Mouse (Mus musculus) liver, embryonic 13.5 days (tissue): ENCODE measurements around the gene Ccer2. TPM values are rescaled to one million over a fixed set of nuclear protein-coding genes. Genes with fewer than 3 reads are reported as not detected.

Experiments
- ATAC-seq: fragments of 200-750 bp; cut with Nextera tagmentation; 2 replicates; pipeline ENCODE4 v1.8.0; 2017; ENCODE audit warnings: low read depth, mild to moderate bottlenecking, moderate number of reproducible peaks, moderate library complexity
- DNase-seq: peaks from one replicate; pipeline ENCODE4 v3.0.0; 2022
- H3K27ac ChIP-seq: fragments of 300-500 bp; sonication (generic); 2 replicates; pipeline ENCODE4 v1.5.1; 2015; ENCODE audit warnings: moderate library complexity, mild to moderate bottlenecking, inconsistent platforms
- H3K27me3 ChIP-seq: fragments of 300-500 bp; sonication (generic); 2 replicates; pipeline ENCODE4 v1.6.1; 2015; ENCODE audit warnings: mild to moderate bottlenecking, inconsistent platforms
- H3K36me3 ChIP-seq: fragments of 300-500 bp; sonication (generic); 2 replicates; pipeline ENCODE4 v1.6.1; 2015; ENCODE audit warnings: mild to moderate bottlenecking, inconsistent platforms
- H3K4me1 ChIP-seq: fragments of 300-500 bp; sonication (generic); replicated peaks from 2 replicates; pipeline ENCODE4 v1.6.1; 2015; ENCODE audit warnings: inconsistent platforms
- H3K4me2 ChIP-seq: fragments of 300-500 bp; sonication (generic); 2 replicates; pipeline ENCODE4 v1.6.1; 2015; ENCODE audit warnings: inconsistent platforms, mild to moderate bottlenecking, moderate library complexity
- H3K4me3 ChIP-seq: fragments of 300-500 bp; sonication (generic); replicated peaks from 2 replicates; pipeline ENCODE4 v1.5.1; 2015; ENCODE audit warnings: mild to moderate bottlenecking, inconsistent platforms
- H3K9ac ChIP-seq: fragments of 300-500 bp; sonication (generic); 2 replicates; pipeline ENCODE4 v1.6.1; 2015; ENCODE audit warnings: mild to moderate bottlenecking, inconsistent platforms
- H3K9me3 ChIP-seq: fragments of 300-500 bp; sonication (generic); replicated peaks from 2 replicates; pipeline ENCODE4 v1.6.1; 2016; ENCODE audit warnings: inconsistent platforms
- WGBS: fragments of 180-500 bp; shearing (Covaris S2); methylation state at CpG from one replicate; pipeline ENCODE4 v1.1.7; 2015; ENCODE audit not compliant: insufficient replicate concordance; 5-methylcytosine and 5-hydroxymethylcytosine counted together
- polyA plus RNA-seq: library from polyadenylated mRNA; unstranded; fragments of >200 nt; fragmentation: Nextera tagmentation; extraction: Ambion mirVana; gene quantifications from 2 replicates; pipeline ENCODE4 v1.2.1, GENCODE M21; 2015

Ccer2 gene
- polyA plus RNA-seq, 1 experiment from 2014 or later: not detected

DNA sequence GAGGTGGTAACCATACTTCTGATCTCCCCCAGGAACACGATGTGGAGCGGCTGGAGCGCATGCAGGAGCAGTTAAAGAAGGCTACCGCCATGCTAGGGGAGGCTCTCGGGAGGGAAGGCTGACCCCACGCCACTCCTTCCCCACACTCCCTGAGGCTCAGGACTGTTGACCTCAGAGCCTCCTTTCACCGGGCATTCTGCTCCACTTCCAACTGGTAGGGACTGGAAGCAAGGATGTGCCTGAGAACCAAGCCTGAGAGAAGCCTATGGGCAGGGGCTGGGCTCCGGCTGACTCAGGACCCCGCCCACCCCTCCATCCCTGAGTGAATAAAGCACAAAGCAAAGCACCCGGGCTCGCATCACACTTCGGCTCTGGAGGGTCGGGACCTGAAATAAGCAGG lies 2.6 kb downstream of the Ccer2 start:
- Histone ChIP-seq H3K4me1 (peaks cover 6% of the 10 kb centered on the region), H3K4me2 (no peak overlapping the region), H3K36me3 (peaks cover 54% of the 10 kb centered on the region), H3K4me3 (no peak overlapping the region), H3K9ac (no peak overlapping the region), H3K27ac (no peak overlapping the region), H3K27me3 (peaks cover 25% of the 10 kb centered on the region), H3K9me3 (no peaks in the 10 kb centered on the region)
- no peak for DNase-seq
- 81% methylated on average over 13 of the region's 13 CpGs for WGBS
- ATAC-seq: no peak

DNA sequence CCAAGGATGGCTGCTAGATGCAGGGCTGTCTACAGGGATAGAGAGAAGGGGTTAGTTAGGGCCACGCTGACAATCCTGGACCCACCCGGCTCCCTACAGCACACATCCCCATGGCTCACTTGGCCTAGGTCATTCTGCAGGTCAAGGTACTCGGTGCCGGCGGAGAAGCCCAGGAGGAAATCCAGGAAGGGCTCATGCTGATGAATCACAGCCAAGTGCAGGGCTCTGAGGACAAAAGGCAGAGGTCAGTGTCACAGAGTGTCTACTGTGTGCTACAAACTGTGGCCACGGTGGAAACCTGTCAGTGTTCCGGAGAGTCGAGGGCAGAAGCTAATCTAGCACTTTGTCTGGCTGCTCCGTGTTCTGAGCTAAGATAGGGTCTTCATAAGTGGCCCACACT lies 5.9 kb downstream of the Ccer2 start:
- Histone ChIP-seq H3K4me3 (no peak overlapping the region), H3K36me3 (peaks cover 49% of the 10 kb centered on the region), H3K9me3 (no peaks in the 10 kb centered on the region), H3K4me2 (no peak overlapping the region), H3K27ac (no peak overlapping the region), H3K9ac (no peak overlapping the region), H3K4me1 (peaks cover 15% of the 10 kb centered on the region), H3K27me3 (peaks cover 8% of the 10 kb centered on the region)
- DNase-seq: no peak
- WGBS: 85% methylated on average over 9 of the region's 9 CpGs
- ATAC-seq: no peak

DNA sequence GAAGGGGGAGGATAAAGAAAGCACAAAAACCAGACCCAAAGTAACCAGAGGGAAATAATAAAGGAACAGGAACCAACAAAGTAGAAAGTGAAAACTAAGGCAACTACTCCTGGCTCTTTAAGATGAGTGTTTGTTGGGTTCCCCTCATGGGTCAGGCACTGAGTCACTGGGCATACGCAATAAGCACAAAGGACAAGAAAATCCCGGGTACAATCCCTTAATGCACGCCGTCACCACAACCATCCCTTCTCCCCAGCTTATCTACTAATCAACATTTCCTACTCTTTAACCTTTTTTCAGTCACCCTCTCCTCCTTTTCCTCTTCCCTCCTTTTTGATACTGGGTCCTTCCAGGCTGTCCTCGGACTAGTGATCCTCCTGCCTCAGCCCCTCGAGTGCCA lies 9.2 kb downstream of the Ccer2 start:
- Histone ChIP-seq H3K4me1 (peaks cover 48% of the 10 kb centered on the region), H3K36me3 (peaks cover 31% of the 10 kb centered on the region), H3K27ac (no peak overlapping the region), H3K4me3 (peak overlapping the region; percentile 78), H3K4me2 (peak overlapping the region; percentile 74), H3K9me3 (no peaks in the 10 kb centered on the region), H3K9ac (peak overlapping the region; percentile 80), H3K27me3 (no peaks in the 10 kb centered on the region)
- 49% methylated on average over 6 of the region's 6 CpGs for WGBS
- ATAC-seq: no peak
- no peak for DNase-seq

DNA sequence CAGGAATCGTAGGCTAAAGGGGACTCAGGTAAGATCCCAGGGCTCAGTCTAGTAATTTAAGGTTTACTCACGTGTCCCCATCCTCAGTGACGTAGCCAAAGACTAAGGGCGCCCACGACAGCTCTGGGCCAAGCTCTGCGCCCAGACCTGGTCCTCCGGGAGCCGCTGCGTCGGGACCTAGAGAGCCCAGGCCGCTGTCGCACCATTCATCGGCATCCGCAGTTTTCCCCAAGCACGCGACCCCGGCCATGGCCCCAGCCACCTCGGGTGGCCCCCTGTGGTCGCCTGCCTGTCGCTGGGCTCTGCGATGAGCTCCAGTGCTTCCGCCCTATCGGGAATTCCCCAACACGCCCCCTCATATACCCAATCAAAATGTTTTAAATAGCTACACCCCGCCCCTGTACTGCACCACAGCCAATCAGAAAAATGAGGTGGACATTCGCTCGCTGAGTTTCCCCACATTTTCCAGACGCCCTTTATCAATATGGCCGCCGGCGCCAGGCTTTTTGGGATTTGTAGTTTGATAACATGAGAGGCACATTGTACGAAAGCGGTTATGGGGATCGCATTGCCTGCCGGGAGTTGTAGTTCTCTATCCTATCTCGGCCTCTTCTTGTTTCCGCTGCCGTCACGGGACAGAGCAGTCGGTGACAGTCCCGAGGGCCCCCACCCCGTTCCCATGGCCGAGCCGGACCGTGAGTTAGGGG lies 10.4 kb downstream of the Ccer2 start, which contains the start of gene Sirt2:
Gene Sirt2, plus strand, starts transcription at position 563 of the 707 bp plus-strand sequence.
- ATAC-seq: peak; percentile 95
- peak; percentile 98 for DNase-seq
- Histone ChIP-seq H3K4me2 (peak within 1 kb of the TSS; percentile 74), H3K4me1 (peaks cover 59% of the 10 kb centered on the region), H3K9ac (peak within 1 kb of the TSS; percentile 80), H3K27ac (0 out of 2 replicates have a peak within 1 kb of the TSS, but pooled peaks have one; percentile 13), H3K27me3 (no peaks in the 10 kb centered on the region), H3K9me3 (no peaks in the 10 kb centered on the region), H3K4me3 (peak within 1 kb of the TSS; percentile 78), H3K36me3 (peaks cover 20% of the 10 kb centered on the region)
- WGBS: under 1% methylated on average over 45 of the region's 45 CpGs

DNA sequence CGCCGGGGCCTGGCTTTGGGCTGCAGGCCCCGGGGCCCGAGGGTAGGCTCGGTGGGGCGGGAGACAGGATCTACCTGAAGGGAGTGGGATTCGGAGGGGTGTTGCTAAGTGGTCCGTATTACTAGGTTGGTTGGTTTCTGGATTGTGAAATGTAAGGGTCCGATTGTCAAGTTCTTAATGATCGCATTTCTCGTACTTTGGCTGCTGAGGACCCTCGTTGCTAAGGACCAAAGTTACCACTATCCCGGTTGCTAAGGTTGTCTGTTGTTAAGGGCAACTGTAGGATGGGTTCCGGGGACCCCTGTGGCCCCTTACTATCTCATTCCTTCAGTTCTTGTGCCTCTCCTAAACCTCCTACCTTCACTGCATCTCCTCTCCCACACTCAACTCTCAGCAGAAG lies 10.9 kb downstream of the Ccer2 start:
- no peak for DNase-seq
- WGBS: 7% methylated on average over 14 of the region's 14 CpGs

DNA sequence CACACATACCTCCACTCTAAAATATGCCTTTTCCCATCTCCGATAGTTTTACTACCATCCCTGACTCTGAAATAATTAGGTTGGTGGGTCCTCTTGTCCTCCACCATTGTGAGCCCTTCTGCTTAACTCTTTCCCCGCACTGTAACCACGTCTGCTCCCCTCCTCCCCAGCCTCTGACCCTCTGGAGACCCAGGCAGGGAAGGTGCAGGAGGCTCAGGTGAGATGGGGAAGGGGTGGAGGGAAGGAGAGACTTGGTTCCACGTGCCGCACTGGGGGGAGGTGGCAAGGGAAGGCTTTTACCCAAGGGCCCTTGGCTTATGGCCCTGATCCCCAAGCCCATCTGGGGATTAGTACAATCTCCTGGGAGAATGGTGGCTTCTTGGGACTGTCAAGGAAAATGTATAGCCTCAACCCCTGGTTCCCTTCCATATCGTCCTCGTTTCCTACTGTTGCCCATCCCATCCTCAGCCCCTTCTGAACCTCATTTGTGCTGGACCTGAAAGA lies 11.5 kb downstream of the Ccer2 start, which contains the start of gene Nfkbib:
Gene Nfkbib, minus strand, starts transcription at position 51 of the 504 bp plus-strand sequence.
- Histone ChIP-seq H3K36me3 (peaks cover 8% of the 10 kb centered on the region), H3K27ac (no peak within 1 kb of the TSS), H3K4me2 (peak within 1 kb of the TSS; percentile 74), H3K27me3 (no peaks in the 10 kb centered on the region), H3K4me1 (peaks cover 60% of the 10 kb centered on the region), H3K9ac (peak within 1 kb of the TSS; percentile 80), H3K4me3 (peak within 1 kb of the TSS; percentile 78), H3K9me3 (no peaks in the 10 kb centered on the region)
- 72% methylated on average over 7 of the region's 7 CpGs for WGBS
- DNase-seq: no peak
- no peak for ATAC-seq

More for the DNA sequence above, 10.9 kb downstream of the Ccer2 start:
- Histone ChIP-seq H3K27ac (no peak overlapping the region), H3K27me3 (no peaks in the 10 kb centered on the region), H3K9ac (peak overlapping the region; percentile 75), H3K4me2 (peak overlapping the region; percentile 74), H3K4me1 (peaks cover 60% of the 10 kb centered on the region), H3K9me3 (no peaks in the 10 kb centered on the region), H3K36me3 (peaks cover 14% of the 10 kb centered on the region), H3K4me3 (peak overlapping the region; percentile 78)
- no peak for ATAC-seq

DNA sequence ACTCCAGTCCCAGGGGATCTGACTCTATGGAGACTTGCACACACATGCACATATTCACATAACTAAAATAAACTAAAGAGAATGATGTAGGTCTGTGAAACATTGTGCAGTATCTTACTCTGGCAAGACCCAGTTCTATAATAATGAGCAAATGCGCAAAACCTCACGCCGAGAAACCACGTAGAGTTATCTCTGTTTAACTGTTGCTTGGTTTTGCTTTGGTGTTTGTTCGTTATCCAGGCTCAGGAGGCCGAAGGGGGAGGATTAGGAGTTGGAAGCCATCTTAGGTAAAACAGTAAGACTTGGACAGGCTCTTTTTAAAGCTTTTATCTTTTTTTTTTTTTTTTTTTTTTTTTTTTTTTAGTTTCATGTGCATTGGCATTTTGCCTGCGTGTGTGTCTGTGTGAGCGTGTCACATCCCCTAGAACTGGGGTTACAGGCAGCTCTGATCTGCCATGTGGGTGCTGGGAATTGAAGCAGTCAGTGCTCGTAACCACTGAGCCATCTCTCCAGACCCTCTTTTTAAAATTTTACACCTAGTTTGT lies 13.5 kb downstream of the Ccer2 start:
- no peak for DNase-seq
- Histone ChIP-seq H3K9ac (0 out of 2 replicates have a peak overlapping the region, but pooled peaks have one; percentile 26), H3K4me1 (peaks cover 60% of the 10 kb centered on the region), H3K4me2 (no peak overlapping the region), H3K27ac (peak overlapping the region; percentile 44), H3K9me3 (no peaks in the 10 kb centered on the region), H3K27me3 (no peaks in the 10 kb centered on the region), H3K36me3 (no peaks in the 10 kb centered on the region), H3K4me3 (no peak overlapping the region)
- ATAC-seq: no peak
- 46% methylated on average over 9 of the region's 9 CpGs for WGBS

DNA sequence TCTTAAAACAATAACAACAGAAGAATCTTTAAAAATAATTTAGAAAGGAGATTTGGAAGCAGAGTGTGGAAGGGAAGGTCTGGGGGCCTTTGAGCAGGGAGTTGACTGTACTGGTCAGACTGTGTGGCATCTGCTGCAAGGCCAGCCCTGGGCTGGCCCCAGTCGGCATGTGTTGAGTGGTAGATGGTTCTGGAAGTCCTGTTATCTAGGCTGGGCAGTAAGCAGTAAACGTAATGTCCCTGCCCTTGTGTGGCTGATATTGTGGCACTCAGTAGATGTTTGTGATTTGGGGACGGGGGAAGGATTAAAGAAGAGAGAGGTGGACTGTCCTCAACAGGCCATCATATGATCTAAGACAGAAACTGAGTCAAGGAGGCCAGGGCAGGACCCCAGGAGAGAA lies 14.3 kb downstream of the Ccer2 start:
- Histone ChIP-seq H3K9ac (peak overlapping the region; percentile 26; the same call in 1 of the 2 replicates), H3K9me3 (no peaks in the 10 kb centered on the region), H3K4me3 (no peak overlapping the region), H3K4me2 (0 out of 2 replicates have a peak overlapping the region, but pooled peaks have one; percentile 14), H3K27ac (peak overlapping the region; percentile 23; the same call in 1 of the 2 replicates), H3K4me1 (peaks cover 52% of the 10 kb centered on the region), H3K27me3 (no peaks in the 10 kb centered on the region), H3K36me3 (no peaks in the 10 kb centered on the region)
- DNase-seq (peak; percentile 45), ATAC-seq (peak; percentile 19; the same call in 1 of the 2 replicates)
- WGBS: 23% methylated on average over 3 of the region's 3 CpGs

DNA sequence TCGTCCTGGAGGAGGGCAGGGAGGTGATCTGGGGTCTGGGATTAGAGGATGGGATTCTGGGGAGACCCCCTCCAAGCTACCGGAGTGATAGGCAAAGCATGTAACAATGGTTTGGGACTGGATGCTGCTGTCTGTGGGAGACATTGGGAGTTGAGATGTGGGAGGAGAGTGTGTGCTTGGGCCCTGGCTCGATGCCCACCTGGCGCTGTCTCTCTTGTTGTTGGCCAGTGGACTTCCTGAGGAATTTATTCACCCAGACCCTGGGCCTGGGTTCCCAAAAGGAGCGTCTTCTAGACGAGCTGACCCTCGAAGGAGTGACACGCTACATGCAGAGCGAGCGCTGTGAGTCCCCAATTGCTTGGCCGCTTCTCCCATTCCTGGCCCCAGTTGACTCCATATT lies 15.9 kb downstream of the Ccer2 start:
- Histone ChIP-seq H3K9me3 (no peaks in the 10 kb centered on the region), H3K4me3 (no peak overlapping the region)

DNA sequence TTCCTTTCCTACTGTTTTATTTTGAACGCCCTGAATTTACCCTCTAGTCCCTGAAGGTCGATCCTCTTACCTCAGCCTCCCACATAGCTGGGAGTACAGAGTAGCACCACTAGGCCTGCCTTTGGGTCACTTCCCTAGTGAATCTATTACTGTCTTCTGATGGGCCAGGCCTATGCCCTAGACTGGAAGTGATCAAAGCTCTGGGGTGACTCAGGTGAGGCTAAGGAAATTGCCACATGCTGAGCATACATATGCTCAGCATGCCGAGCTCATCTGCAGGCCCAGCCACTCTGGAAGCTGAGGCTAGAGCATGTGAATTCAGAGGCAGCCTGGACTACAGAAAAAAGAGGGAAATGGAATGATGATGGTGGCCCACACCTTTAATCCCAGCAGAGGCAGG lies 17.2 kb downstream of the Ccer2 start:
- peaks cover 32% of the 10 kb centered on the region for H3K4me1 ChIP-seq
- H3K27ac ChIP-seq: no peak overlapping the region
- 74% methylated on average over 3 of the region's 3 CpGs for WGBS
- no peaks in the 10 kb centered on the region for H3K9me3 ChIP-seq
- H3K36me3 ChIP-seq: peaks cover 7% of the 10 kb centered on the region; the same call in 1 of the 2 replicates
- no peak overlapping the region for H3K4me2 ChIP-seq
- no peaks in the 10 kb centered on the region for H3K27me3 ChIP-seq
- H3K9ac ChIP-seq: no peak overlapping the region
- no peak overlapping the region for H3K4me3 ChIP-seq
- no peak for ATAC-seq
- DNase-seq: no peak

More for the DNA sequence above, 15.9 kb downstream of the Ccer2 start:
- no peak overlapping the region for H3K4me2 ChIP-seq
- 82% methylated on average over 11 of the region's 11 CpGs for WGBS
- DNase-seq: no peak
- no peak for ATAC-seq
- H3K4me1 ChIP-seq: peaks cover 45% of the 10 kb centered on the region
- H3K36me3 ChIP-seq: peaks cover 3% of the 10 kb centered on the region; the same call in 1 of the 2 replicates
- no peaks in the 10 kb centered on the region for H3K27me3 ChIP-seq
- no peak overlapping the region for H3K27ac ChIP-seq
- no peak overlapping the region for H3K9ac ChIP-seq

DNA sequence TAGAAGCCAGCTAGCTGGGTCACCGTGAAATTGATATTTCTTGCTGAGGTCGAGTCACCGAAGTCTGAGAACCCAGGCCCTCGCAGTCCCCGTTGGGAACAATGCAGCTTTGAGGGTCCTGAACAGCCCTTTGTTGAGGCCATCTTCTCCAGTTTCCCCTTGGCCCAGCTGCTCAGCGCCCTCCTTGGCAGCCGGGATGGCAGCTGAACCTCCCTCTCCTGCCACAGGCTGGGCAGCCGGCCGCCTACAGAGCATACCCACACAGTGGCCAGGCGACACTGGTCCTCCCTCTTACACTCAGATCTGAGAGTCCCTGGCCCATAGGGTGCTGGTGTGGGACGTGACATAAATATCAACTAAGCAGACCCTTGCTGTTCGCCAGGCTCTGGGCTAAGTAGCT lies 18.2 kb downstream of the Ccer2 start:
- 78% methylated on average over 12 of the region's 12 CpGs for WGBS
- no peak for ATAC-seq
- H3K27ac ChIP-seq: no peak overlapping the region

More for the DNA sequence above, 18.2 kb downstream of the Ccer2 start:
- H3K4me3 ChIP-seq: no peak overlapping the region
- H3K27me3 ChIP-seq: no peaks in the 10 kb centered on the region
- no peak overlapping the region for H3K4me2 ChIP-seq
- peaks cover 22% of the 10 kb centered on the region for H3K4me1 ChIP-seq
- DNase-seq: no peak
- no peaks in the 10 kb centered on the region for H3K9me3 ChIP-seq
- no peak overlapping the region for H3K9ac ChIP-seq
- H3K36me3 ChIP-seq: peaks cover 7% of the 10 kb centered on the region; the same call in 1 of the 2 replicates
